Comparison of ENCODE assay signal across 10 mouse cellular contexts in genomic region chr5:125113029-125113428, GRCm38 (mm10).
DNase-seq lines count a peak whose midpoint lies in the region; ATAC-seq and TF ChIP-seq lines count a peak whose summit lies in the region.
"Had no signal": no experiment of that assay in that cellular context is flagged by ENCODE, and none has a peak within 500 bp of the region (broad histone marks: within the 10 kb centered on the region; RNA-seq: fewer than 3 reads in every experiment).

No protein-coding gene starts in this region.

- peaks cover 38% of the 10 kb centered on the region for H3K4me1 ChIP-seq in kidney, embryonic 16.5 days (ENCODE audit: insufficient read depth, low read length)
- peaks cover 30% of the 10 kb centered on the region for H3K4me1 ChIP-seq in embryonic facial prominence, embryonic 14.5 days (ENCODE audit: control insufficient read depth, insufficient read depth, low read length)
- peaks cover 29% of the 10 kb centered on the region for H3K4me1 ChIP-seq in hindbrain, embryonic 14.5 days (replicated peaks; ENCODE audit: control insufficient read depth, insufficient read depth, low read length)
- H3K4me1 ChIP-seq in midbrain, embryonic 16.5 days (ENCODE audit: control insufficient read depth, insufficient read depth, low read length): peaks cover 24% of the 10 kb centered on the region
- H3K4me1 ChIP-seq in thymus, adult 2 months (replicated peaks; ENCODE audit: control insufficient read depth, insufficient read depth, low read length): 0 out of 2 replicates have a peak, but pooled peaks cover 2% of the 10 kb centered on the region

- peaks cover 45% of the 10 kb centered on the region for H3K36me3 ChIP-seq in kidney, embryonic 16.5 days (ENCODE audit: insufficient read depth, low read length)
- H3K36me3 ChIP-seq in embryonic facial prominence, embryonic 14.5 days (ENCODE audit: control insufficient read depth, insufficient read depth, low read length): peaks cover 72% of the 10 kb centered on the region
- peaks cover 48% of the 10 kb centered on the region for H3K36me3 ChIP-seq in hindbrain, embryonic 14.5 days (replicated peaks; ENCODE audit: control insufficient read depth, insufficient read depth)
- H3K36me3 ChIP-seq in midbrain, embryonic 16.5 days (ENCODE audit: control insufficient read depth, insufficient read depth, low read length): peaks cover 14% of the 10 kb centered on the region
- H3K36me3 ChIP-seq in thymus, adult 2 months (ENCODE audit: control insufficient read depth, insufficient read depth, low read length): peaks cover 10% of the 10 kb centered on the region

- H3K4me3 ChIP-seq in kidney, embryonic 16.5 days (ENCODE audit: low read length): no peak overlapping the region
- H3K4me3 ChIP-seq in embryonic facial prominence, embryonic 14.5 days (ENCODE audit: low read depth, low read length): no peak overlapping the region
- no peak overlapping the region for H3K4me3 ChIP-seq in hindbrain, embryonic 14.5 days (replicated peaks; ENCODE audit: low read length)
- H3K4me3 ChIP-seq in midbrain, embryonic 16.5 days (ENCODE audit: low read depth, low read length): no peak overlapping the region
- no peak overlapping the region for H3K4me3 ChIP-seq in thymus, adult 2 months (ENCODE audit: control insufficient read depth, insufficient read depth, low read length)

- TF ChIP-seq CTCF in thymus, adult 2 months (IDR thresholded peaks at IDR 0.05; ENCODE audit: borderline replicate concordance, control insufficient read depth, extremely low read depth, insufficient read depth, low read length, poor library complexity): no peak

- no peak for DNase-seq in kidney, adult 8-10 months
- DNase-seq in embryonic facial prominence, embryonic 14.5 days (ENCODE audit: low spot score): peak; percentile 73
- peak; percentile 52 for DNase-seq in hindbrain, embryonic 14.5 days (ENCODE audit: low spot score)
- no peak for DNase-seq in thymus, adult 2 months
- no peak for DNase-seq in lung, postnatal 36 days
- DNase-seq: lung, postnatal 10 days had no signal

- no peak overlapping the region for H3K4me2 ChIP-seq in kidney, embryonic 16.5 days (replicated peaks; ENCODE audit: low read depth, low read length)
- H3K4me2 ChIP-seq in embryonic facial prominence, embryonic 14.5 days (ENCODE audit: low read depth, low read length): no peak overlapping the region
- H3K4me2 ChIP-seq in hindbrain, embryonic 14.5 days (replicated peaks): no peak overlapping the region
- H3K4me2 ChIP-seq in midbrain, embryonic 16.5 days (ENCODE audit: low read length): no peak overlapping the region

- H3K27ac ChIP-seq in kidney, embryonic 16.5 days (ENCODE audit: low read length): peak overlapping the region; percentile 36
- H3K27ac ChIP-seq in embryonic facial prominence, embryonic 14.5 days (replicated peaks; ENCODE audit: low read depth, low read length): peak overlapping the region; percentile 79
- H3K27ac ChIP-seq in hindbrain, embryonic 14.5 days: peak overlapping the region; percentile 82
- peak overlapping the region; percentile 78 for H3K27ac ChIP-seq in midbrain, embryonic 16.5 days (ENCODE audit: low read length)
- H3K27ac ChIP-seq in thymus, adult 2 months (ENCODE audit: control insufficient read depth, insufficient read depth, low read length): no peak overlapping the region

- TF ChIP-seq POLR2A in thymus, adult 2 months (IDR thresholded peaks at IDR 0.05; ENCODE audit: control insufficient read depth, extremely low read depth, insufficient read depth, low read length, poor library complexity): no peak

- WGBS in kidney, embryonic 16.5 days: 43% methylated on average over 5 of the region's 5 CpGs
- 31% methylated on average over 5 of the region's 5 CpGs for WGBS in embryonic facial prominence, embryonic 14.5 days
- 27% methylated on average over 5 of the region's 5 CpGs for WGBS in hindbrain, embryonic 14.5 days
- 43% methylated on average over 5 of the region's 5 CpGs for WGBS in midbrain, embryonic 16.5 days
- WGBS in thymus, adult 2 months: 93% methylated on average over 5 of the region's 5 CpGs

- no peaks in the 10 kb centered on the region for H3K9me3 ChIP-seq in kidney, embryonic 16.5 days (ENCODE audit: low read length)
- no peaks in the 10 kb centered on the region for H3K9me3 ChIP-seq in embryonic facial prominence, embryonic 14.5 days (ENCODE audit: control insufficient read depth, low read length)
- H3K9me3 ChIP-seq in hindbrain, embryonic 14.5 days (ENCODE audit: control insufficient read depth, low read length): no peaks in the 10 kb centered on the region
- no peaks in the 10 kb centered on the region for H3K9me3 ChIP-seq in midbrain, embryonic 16.5 days (replicated peaks; ENCODE audit: control insufficient read depth, low read length, poor library complexity, severe bottlenecking)

- no peaks in the 10 kb centered on the region for H3K27me3 ChIP-seq in kidney, embryonic 16.5 days (ENCODE audit: insufficient read depth, low read length)
- no peaks in the 10 kb centered on the region for H3K27me3 ChIP-seq in embryonic facial prominence, embryonic 14.5 days (replicated peaks; ENCODE audit: control insufficient read depth, insufficient read depth, low read length)
- no peaks in the 10 kb centered on the region for H3K27me3 ChIP-seq in hindbrain, embryonic 14.5 days (ENCODE audit: control insufficient read depth, insufficient read depth, low read length)
- no peaks in the 10 kb centered on the region for H3K27me3 ChIP-seq in midbrain, embryonic 16.5 days (ENCODE audit: control insufficient read depth, insufficient read depth, low read depth, low read length)
- H3K27me3 ChIP-seq in thymus, adult 2 months (ENCODE audit: control insufficient read depth, insufficient read depth, low read length): no peaks in the 10 kb centered on the region
- H3K27me3 ChIP-seq: Patski had no signal

- ATAC-seq in kidney, embryonic 16.5 days (ENCODE audit: low FRiP score, low TSS enrichment): no peak
- ATAC-seq in embryonic facial prominence, embryonic 14.5 days (ENCODE audit: low read depth): peak; percentile 66
- ATAC-seq in hindbrain, embryonic 14.5 days (ENCODE audit: low FRiP score): peak; percentile 77
- ATAC-seq in midbrain, embryonic 16.5 days: peak; percentile 76
- ATAC-seq: inflammation-experienced regulatory T-cells, adult 6 months; Patski had no signal

- H3K9ac ChIP-seq in kidney, embryonic 16.5 days (replicated peaks; ENCODE audit: low read length): 0 out of 2 replicates have a peak overlapping the region, but pooled peaks have one; percentile 11
- H3K9ac ChIP-seq in embryonic facial prominence, embryonic 14.5 days (ENCODE audit: low read depth, low read length): peak overlapping the region; percentile 46
- H3K9ac ChIP-seq in hindbrain, embryonic 14.5 days: no peak overlapping the region
- H3K9ac ChIP-seq in midbrain, embryonic 16.5 days (ENCODE audit: low read depth, low read length): no peak overlapping the region

Comparison
In these comparisons a context has a peak if more than half of its experiments do, and no peak if none do; other contexts are left out.
1. H3K9ac ChIP-seq: peak in kidney, embryonic 16.5 days (single experiment) and embryonic facial prominence, embryonic 14.5 days (single experiment); none in hindbrain, embryonic 14.5 days (single experiment) and midbrain, embryonic 16.5 days (single experiment).
2. DNase-seq: peak in embryonic facial prominence, embryonic 14.5 days (single experiment) and hindbrain, embryonic 14.5 days (single experiment); none in kidney, adult 8-10 months (0 of 2), thymus, adult 2 months (single experiment) and lung, postnatal 36 days (single experiment).